Mouse (Mus musculus) spleen, adult 12 weeks (tissue): ENCODE data around the gene Lmx1b.

ENCODE experiments used
- DNase-seq: peaks from one replicate; pipeline ENCODE4 v3.0.0; 2022; ENCODE audit warnings: low spot score

The Lmx1b gene

DNA sequence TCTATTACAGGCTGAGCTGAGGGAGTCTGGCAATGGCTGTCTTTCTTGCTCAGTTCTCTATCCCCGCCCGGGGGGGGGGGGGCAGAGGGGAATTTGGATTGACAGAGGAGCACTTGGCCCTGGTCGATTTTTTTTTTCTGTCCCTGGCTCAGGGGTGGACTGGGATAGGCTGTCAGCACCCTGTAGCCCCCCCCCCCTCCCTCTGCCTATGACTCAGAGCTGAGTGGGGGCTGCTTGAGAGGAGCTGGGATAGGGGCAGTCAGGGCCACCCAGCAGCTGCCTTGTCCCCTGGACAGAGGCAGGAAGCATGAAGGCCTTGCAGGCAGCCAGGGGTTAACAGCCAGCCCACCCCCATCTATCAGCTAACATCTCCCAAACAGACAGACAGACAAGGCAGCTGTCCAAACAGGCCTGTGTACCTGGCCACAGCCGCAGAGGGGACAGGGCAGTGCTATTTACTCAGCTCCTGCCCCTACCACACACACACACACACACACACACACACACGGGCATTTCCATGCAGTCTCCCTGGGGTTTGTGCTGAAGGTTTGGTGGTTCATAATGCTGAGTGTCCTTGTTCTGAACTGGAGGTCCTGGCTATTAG is 57.8 kb downstream of the Lmx1b start:
- no peak for DNase-seq

DNA sequence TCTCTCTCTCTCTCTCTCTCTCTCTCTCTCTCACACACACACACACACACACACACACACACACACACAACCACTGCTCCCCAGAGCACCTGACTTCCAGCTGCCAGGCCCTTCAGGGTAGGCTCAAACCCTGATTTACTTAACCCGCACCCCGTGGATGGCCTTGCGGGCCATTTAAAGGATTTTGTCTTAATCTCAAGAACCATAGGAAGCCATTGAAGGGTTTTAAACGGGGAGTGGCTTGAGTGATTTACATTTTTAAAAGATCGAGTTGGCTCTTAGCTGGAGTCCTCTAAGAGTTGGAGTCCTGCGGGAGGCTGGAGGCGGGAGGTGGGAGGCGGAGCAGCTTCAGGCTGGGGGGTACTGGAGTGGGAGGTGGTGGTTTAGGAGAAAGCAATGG is 58.4 kb downstream of the Lmx1b start:
- DNase-seq = no peak

DNA sequence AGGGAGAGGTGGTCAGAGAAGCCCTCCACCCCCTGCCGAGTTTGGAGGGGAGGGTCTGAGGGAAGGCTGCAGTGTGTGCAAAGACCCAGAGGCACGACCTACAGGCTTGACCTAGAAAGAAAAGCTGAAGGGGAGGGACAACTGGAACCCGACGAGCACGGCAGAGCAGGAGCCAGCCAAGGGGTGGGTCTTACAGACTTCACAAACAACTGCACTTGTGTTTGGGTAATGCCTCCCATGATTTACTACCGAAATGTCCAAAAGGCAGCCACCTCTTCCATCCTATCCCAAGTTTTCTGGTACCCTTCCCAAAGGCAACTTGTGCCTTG is 58.9 kb downstream of the Lmx1b start:
- no peak for DNase-seq

DNA sequence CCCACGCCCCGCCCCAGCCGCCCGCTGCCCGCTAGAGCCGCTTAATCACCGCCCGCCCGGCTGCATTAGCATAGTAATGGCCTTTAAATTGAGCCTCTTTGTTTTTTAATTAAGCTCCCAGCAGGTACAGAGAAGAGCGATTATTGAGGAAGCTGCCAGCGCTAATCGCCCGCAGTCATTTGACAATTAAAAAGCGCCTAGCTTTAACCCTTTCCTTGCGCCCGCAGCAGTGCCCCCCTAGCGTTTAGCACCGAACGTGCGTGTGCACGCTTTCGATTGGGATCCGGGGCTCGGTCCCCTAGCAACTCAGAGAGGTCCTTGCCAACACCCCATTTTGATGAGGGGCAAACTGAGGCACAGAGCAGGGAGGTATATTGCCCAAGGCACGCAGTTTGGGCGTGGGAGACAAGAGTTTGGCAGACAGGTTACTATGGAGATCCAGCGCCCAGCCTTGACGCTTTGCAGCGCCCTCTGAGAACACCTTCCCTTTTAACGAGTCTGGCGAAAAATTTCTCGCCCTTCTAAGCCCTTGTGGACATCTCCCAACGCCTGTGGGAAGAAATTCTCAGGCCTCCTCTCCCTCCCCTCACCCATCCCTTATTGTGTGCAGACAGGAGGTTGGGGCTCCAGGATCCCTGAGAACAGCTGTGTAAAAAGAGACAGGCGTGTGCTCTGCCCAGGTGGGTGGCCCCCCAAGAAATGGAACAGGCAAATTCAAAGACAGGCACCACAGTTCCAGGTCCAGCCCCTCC is 59.4 kb downstream of the Lmx1b start:
- DNase-seq = no peak

DNA sequence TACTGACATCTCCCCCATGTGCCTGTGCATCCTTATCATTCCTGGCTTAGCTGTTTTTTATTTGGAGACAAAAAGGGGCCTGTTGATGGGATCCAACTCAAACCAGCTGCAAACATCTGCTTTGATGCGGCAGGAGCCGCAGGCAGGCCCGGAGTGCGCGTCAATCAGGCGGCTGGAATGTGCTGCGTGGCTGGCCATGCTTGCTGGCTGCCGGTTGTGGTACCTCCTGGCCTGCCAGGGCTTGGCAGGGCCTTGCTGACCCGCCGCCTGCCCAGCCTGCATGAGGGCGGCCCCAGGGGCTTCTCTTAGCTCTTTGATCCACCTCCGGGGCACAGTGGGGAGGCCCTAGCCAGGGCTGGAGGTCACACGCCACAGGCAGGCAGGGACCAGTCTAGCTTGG is 64.9 kb downstream of the Lmx1b start:
- no peak for DNase-seq

DNA sequence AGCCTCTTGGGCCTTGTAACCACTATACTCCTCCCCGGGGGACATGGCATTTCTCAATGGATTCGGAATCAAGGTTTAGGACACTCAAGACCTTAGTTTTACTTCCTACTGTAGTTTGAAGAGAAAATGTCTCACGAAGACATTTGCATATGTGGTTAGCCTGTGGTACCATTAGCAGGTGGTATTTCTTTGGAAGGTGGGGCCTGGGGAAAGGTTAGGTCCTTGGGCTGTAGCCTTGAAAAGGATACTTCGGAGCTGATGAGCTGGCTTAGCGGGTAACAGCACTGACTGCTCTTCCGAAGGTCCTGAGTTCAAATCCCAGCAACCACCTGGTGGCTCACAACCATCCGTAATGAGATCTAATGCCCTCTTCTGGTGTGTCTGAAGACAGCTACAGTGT is 67.2 kb downstream of the Lmx1b start:
- no peak for DNase-seq

DNA sequence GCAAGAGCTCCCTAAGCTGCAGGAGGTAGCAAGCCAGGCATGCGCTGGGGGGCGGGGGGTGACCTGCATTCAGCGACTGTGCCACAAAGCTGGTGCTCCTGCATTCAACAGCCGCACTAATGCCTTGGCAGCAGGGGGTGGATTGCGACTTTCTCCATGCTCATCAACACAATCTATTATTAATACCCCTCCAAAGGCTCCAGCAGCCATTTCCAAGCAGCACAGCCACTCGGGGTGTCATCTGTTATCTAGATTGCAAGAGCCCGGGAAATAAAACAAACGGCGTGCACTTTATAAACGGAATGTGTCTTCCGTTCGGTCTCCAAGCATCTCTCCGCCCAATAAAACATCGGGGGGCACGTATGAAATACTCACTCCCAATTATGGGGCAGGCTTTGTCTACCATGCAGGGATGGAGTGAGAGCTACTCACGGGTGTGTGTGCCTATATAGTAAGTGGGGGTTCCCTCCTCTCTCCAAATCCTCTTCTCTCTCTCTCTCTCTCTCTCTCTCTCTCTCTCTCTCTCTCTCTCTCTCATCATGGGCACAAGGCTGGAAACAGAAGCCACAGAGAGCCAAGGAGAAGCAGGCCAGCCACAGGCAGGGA is 69.0 kb downstream of the Lmx1b start:
- no peak for DNase-seq

DNA sequence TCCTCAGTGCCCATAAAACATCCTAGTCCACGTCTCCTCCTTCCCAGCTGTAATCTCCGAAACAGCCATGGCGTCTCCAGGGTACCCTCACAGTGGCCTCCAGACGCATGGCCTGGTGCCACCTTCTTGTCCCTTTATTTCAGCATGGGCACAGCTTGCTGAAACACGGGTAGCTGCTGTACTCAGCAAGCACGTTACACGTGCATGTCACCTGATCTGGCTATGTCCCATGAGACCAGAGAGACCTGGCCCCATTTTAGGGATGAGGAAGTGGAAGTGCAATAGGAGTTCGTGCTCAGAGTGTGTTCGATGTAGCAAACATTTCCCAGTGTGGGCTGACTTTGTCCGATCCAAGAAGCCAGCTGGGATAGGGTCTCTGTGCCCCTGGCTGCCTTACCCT is 70.6 kb downstream of the Lmx1b start:
- DNase-seq = no peak

DNA sequence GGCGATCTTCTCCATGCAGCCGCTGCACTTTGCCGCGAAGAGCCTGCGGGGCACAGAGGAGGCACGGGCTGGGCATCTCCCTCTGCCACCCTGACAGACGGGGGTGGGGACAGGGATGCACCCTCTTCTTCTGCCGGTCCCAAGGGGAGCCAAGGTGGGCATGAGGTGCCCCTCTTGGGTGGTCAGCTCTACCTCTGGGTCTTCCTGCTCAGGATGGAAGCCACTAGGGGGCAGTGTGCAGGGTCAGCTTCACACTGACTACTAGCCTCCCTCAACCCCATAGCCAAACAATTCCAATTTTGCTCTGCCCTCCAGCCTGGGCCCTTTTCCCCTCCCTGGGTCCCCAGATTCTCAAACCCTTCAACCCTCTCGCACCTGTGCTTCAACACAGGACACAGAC is 71.1 kb downstream of the Lmx1b start:
- DNase-seq = no peak

DNA sequence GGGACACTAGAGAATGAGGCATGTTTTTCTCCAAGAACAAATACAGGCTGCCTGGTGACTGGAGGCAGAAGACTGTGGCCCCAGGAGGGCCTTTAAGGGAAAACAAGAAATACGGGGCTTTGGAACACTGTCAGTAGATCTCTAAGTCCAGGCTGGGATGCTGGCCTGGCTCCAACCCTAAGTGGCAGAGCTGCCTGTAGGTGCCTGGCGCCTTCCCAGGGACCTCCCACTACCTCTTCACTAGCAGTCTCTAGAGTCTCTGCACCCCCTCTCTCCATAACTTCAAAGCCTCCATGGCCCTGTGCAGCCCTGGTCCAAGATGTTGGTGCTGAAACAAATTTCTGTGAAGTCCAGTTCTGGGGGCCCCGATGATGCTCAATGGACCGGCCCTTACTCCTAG is 74.4 kb downstream of the Lmx1b start:
- no peak for DNase-seq

DNA sequence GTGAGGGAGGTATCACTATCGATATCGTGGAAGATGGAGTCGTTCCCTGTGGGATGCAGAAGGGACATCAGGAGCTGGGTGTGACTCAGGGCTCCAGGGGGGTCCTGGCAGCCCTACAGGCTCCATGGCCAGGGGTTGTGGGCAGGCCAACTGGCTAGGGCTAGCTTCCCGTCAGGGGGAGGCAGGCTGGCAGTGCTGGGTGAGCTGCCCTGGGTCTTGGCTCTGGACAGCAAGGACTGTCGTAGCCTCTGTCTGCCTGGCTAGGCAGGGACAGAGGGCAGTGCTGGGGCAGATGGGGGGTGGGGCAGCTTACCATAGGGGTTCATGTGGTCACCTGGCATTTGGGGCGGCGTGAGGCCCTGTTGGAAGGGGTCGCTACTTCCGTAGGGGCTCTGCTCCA is 75.6 kb downstream of the Lmx1b start:
- no peak for DNase-seq

DNA sequence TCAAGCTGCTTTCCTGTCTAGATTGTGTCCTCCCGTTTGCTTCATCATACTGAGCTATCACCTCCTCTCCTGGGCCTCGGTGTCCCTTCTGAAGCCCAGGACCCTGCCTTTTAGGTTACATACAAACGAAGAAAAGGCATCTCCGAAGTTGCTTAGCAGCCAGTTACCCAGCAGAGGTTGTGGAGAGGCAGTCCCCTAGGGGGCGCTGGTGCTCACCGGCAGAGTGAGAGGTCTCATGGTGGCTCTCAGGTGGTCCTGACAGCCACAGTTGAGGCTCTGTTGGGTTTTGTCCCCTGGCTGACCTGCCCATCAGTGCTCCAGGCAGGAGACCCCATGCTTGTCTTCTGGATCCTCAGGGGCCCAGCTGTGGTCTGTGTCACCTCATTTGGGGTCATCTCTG is 80.6 kb downstream of the Lmx1b start:
- peak; percentile 9 for DNase-seq

DNA sequence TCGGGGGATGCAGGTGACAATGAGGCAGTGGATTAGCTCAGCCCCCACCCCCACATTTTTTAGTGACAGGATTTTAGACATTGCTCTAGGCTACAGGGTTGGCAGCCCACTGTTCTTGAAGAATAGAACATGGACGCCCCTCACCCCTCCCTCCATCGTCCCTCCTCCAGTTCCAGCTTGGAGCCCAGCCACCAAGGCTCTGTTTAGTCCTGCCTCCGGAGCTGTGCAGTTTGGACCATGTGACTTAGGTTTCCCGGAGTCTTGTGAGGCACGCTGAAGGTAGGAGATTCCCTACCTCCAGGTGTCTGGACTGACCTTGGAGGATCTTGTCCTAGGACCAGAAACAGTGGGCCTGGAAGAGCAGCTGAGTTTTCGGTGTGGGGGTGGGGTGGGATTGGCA is 81.0 kb downstream of the Lmx1b start:
- DNase-seq = no peak

DNA sequence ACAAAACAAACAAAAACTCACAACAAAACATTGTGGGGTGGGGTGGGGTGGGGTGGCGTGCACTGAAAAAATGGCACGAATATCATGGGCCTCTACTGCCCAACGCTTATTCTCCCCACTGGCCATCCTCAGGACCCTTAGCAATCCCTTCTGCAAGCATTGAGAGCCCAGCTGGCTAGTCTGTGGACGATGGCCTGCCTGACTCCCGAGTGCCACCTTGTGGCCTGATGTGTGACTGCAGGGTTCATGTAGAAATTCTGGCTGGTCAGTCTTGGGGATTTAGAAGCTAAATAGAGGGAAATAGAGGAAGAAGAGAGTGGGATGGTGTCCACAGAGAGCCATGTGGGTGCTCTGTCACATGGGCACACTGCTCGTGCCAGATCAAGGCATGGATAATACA is 82.1 kb downstream of the Lmx1b start:
- DNase-seq = peak; percentile 33

DNA sequence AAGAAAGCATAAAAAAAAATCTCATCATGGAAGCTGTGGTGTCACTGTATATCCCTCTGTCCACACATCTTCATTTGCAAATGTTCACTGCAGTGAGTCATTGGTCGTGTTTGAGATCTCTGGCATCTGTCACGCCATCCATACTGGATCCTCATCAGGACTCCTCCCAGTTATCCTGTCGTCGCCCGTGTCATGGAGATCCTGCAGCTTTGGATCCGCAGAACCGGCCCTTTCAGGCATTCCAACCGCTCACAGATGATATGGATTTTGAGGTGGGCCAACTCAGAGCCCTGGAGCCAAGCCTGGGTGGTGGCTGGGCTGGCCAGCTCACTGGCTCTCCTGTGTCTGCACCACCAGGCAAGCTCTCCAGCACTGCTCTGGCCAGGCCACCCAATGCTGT is 84.7 kb downstream of the Lmx1b start:
- DNase-seq = no peak

DNA sequence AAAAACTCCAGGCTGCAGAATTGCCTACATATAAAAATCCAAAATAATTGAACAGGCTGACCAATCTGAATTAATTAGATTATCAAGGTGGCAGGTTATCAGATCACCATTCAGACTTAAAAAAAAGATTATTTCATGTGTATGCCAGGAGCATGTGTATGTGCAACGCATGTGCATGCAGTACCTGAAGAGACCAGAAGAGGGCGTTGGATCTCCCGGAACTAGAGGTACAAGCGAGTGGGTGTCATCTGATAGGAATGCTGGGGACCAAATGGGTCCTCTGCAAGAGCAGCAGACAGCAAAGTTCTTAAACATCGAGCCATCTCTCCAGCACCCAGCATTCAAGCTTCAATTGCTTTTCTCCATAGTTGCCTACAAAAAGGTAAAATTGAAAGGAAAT is 87.6 kb downstream of the Lmx1b start:
- no peak for DNase-seq

DNA sequence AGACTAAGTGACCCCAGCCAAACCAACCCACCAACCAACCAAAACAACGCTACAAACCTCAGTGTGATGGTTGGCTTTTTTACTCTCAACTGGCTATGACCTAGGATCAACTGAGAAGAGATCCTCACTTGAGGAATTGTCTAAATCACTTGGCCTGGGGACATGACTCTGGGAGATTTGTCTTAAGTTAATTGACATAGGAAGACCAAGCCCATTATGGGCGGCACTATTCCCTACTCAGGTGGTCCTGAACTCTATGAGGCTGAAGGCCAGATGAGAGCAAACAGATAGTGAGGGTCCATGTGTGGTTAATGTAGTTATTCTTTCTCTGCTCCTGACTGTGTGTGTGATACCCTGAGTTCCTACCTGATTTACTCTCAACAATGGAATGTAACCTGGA is 92.7 kb downstream of the Lmx1b start:
- DNase-seq = no peak

DNA sequence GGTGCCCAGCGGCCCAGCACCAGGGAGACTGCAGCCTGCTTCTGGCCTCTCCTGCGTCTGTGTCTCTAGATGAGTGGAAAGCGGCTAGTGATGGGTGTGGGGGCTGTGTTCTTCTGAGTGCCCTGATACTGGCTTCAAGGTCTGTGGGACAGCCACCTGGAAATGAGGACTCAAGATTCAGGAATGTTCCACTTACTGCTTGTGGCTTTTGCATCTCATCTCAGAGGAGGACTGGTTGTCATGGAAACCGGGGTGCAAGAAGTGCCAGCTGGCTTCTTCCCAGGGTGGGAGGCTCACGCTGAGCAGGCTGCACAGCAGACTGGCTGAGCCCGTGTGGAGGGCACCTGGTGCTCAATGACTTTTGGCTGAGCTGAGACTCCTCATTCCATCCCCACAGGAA is 93.4 kb downstream of the Lmx1b start:
- DNase-seq = no peak

DNA sequence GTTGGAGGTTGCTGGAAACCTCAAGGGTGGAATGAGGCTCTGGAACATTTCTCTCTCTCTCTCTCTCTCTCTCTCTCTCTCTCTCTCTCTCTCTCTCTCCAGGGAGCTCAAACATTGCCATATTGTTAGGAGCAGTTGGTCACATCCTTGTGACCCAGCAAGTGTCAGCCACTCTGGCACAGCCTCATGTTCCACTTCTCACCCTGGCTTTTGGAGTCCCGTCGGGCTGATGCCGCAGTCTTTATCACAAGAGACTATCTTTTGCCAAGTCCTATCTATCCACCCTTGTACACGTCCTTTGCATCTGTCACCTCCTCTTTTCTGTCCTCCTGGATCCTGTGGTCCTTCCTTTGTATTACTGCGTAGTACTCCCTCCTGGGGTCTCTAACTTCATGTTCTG is 94.3 kb downstream of the Lmx1b start:
- DNase-seq = no peak

DNA sequence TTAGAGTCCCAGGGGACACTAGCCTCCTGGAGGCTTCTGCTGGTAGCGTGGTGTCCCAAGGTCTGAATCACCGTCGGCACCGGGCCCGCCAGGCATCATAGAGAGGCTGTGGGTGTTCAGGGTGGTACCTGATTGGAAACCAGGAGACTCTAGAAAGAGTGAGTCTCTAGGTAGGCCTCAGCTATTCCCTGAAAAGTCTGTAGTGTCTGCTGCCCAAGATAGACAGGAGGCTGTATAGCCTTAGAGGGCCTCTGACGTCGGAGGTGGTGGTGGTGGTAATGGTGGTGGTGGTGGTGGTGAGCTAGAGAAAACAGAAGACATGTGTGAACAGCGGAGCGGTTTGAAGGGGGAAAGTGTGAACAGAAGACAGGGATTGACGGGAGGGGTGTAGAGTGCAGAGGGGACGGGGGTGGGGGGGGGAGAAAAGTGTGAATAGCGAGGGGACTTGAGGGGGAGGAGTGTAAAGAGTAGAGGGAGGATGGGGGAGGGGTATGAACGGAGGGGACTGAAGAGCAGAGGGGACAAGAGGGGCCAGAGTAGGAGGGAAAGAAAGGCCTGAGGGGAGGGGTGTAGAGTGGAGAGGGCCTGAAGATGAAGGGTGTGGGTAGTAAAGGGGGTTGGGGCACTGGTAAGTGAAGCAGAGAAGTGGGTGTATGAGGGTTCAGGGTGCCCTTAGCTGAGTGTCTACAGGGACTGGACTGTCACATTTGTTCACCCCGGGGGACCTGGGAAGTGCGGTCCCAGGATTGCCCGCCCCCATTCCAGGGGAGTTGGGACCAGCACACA is 95.3 kb downstream of the Lmx1b start:
- no peak for DNase-seq

DNA sequence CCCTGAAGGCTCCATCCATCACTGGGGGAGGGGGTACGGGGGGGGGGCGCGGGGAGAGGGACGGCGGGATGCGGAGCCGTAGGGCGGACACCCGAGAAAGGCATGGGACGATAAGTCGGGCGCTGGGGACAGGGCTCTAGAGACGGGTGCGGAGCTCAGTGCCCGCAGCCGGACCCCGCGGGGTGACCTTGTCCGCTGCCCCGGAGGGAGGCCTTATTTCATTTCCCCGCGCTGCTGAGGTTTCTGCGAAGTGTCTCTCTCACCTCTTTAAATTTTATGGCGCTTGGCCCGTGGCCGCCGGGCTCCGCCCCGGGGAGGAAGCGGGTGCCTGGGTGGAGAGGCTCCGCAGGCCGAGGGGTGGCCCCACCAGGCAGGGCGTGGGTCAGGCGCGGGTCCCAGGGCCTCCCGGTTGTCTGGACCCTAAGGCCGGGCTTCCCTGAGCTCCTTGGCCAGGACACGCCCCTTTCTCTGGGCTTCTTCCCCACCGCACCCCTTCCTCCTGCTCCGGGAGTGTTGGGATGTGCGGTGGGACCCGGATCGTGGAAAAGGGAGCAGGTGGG is 96.0 kb downstream of the Lmx1b start:
- no peak for DNase-seq

DNA sequence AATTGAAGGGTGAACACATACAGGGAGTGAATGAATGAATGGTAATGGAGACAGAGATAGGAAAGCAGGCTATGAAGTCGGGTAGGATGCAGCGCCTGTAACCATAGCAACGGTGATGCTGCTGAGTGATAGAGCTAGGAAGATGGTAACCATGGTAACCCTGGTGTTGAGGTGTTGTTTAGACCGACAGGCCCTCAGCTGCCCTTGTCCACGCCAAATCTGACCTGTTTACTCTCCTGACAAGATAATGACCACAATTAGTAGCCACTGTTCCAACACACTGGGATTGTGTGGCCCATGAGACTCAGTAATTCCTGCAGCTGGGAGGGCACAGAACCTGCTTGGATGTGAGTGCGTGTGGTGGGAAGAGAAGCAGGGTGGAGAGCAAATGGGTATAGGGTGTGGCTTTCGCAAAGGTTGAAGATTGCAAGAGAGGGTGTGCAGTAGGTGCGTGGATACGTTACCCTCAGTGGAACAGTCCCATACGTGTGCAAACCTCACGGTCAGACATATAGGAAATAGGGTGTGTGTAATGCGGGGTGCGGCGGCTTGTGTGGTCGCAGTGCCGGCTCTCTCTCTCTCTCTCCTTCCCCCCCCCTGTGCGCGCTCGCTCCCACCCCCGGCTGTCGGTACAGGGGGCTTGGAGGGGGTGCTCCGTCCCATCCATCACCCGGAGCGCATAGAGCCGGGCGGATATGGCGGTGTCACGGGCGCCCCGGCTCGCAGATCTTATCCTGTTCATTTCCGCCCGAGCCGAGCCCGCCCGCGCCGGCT is 96.7 kb downstream of the Lmx1b start:
- DNase-seq = no peak
